Comparison of ENCODE assay signal across 15 mouse cellular contexts in the genomic region with DNA sequence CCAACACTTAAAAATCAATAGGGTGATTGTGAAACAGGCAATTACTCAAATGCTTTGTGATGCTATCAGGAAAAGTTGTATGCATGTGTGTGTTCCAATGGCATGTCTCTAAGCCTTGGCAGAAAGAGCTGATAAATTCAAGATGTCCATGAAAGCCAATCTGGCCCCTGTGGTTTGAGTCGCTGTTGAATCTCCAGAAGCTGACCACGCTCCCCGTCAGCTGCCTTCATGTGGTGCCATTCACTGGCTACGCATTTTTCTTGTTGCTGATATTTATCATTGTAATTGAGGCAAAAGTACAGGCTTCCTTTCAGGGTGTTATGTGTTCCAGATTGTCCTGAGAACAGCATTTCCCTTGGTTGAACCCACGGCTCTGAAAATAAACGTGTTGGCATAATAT.
"Had no signal": no experiment of that assay in that cellular context is flagged by ENCODE, and none has a peak within 500 bp of the region (broad histone marks: within the 10 kb centered on the region; RNA-seq: fewer than 3 reads in every experiment).

No protein-coding gene starts in this region.

- H3K4me2 ChIP-seq: limb, embryonic 13.5 days; liver, embryonic 12.5 days; lung, embryonic 15.5 days; midbrain, embryonic 11.5 days; midbrain, embryonic 15.5 days; neural tube, embryonic 12.5 days had no signal

- ATAC-seq: liver, embryonic 12.5 days; midbrain, embryonic 15.5 days had no signal

- H3K4me3 ChIP-seq: limb, embryonic 13.5 days; liver, embryonic 12.5 days; lung, embryonic 15.5 days; megakaryocyte, embryonic 14.5 days; midbrain, embryonic 15.5 days; neural tube, embryonic 12.5 days had no signal

- H3K27me3 ChIP-seq: limb, embryonic 13.5 days; liver, embryonic 12.5 days; lung, embryonic 15.5 days; megakaryocyte, embryonic 14.5 days; midbrain, embryonic 15.5 days; neural tube, embryonic 12.5 days had no signal

- H3K4me1 ChIP-seq: limb, embryonic 13.5 days; lung, embryonic 15.5 days; midbrain, embryonic 15.5 days; neural tube, embryonic 12.5 days had no signal

- H3K9me3 ChIP-seq: limb, embryonic 13.5 days; liver, embryonic 12.5 days; lung, embryonic 15.5 days; megakaryocyte, embryonic 14.5 days; midbrain, embryonic 15.5 days; neural tube, embryonic 12.5 days had no signal

- H3K27ac ChIP-seq: limb, embryonic 13.5 days; liver, embryonic 12.5 days; lung, embryonic 15.5 days; macrophage; midbrain, embryonic 15.5 days; neural tube, embryonic 12.5 days had no signal

- H3K9ac ChIP-seq: limb, embryonic 13.5 days; liver, embryonic 12.5 days; lung, embryonic 15.5 days; midbrain, embryonic 15.5 days; neural tube, embryonic 12.5 days had no signal

- DNase-seq: kidney, postnatal 10 days; layer of hippocampus, adult 9-11 months; layer of hippocampus, postnatal 36 days; left cerebral cortex, postnatal 4 days; lung, postnatal 14 days; right cerebral cortex, postnatal 14 days; thymus, postnatal 4 days had no signal
